Mouse (Mus musculus): ENCODE measurements around the gene Kansl3. TPM values are rescaled to one million over a fixed set of nuclear protein-coding genes. Genes with fewer than 3 reads are reported as not detected.

Gene Kansl3
- 51.8 and 56.4 TPM in 2 replicates for polyA plus RNA-seq (2012; rRNA removed)

DNA sequence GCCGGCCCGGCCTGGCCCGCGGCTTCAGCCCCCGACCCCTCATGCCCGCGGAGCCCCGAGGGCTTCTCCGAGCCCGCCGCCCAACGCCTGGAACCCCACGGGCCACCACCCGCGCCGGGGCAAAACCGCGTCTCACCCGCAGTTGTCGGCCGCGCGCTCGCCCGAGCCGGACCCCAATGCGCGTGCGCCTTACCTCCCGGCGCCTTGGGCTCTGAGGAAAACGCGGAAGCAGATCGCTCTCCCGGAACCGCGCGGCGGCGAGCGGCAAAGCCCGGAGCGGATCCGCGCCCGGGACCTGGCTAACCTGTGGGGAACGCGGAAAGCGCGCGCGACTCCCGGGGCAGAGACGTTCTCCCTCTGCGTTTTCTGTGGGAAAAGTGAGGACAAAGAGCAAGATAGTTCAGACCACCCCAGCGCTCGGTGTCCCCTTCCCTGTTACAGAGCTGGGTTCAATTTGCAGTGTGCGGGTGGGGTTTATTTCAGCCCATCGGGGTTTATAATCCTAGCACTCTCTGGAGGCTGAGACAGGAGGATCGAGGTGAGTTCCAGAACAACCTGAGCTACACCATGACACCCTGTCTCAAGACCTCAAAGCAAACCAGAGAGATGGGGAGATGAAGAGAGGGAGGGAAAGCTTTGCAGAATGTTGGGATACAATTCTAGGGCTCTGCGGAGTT is at the start of gene Kansl3:
TSS of gene Kansl3 (minus strand) at position 213 of the 677 bp plus-strand sequence.
- DNase-seq (ENCODE audit: low read depth): no peak

- DNase-seq (ENCODE audit: low read depth): no peak
Observed at GRCm38 (mm10) chr1:36404531-36404930, 35.5 kb upstream of the Kansl3 start.

DNA sequence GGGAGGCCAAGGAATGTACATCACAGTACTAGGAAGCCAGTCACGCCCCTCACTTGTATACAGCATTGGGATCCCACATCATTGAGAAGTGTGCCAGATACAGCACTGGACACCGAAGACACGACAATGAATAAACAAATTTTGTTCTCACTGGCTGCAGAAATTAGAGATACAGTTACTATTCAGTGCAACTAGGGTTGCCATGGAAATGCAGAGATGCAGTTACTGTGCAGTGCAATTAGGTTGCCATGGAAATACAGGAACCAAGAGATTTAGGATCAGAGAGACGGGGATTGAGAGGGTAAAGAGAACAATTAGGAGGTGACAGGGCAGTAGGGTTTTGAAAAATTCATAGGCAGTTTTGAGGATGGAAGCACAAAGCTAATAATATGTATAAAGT is 32.5 kb upstream of the Kansl3 start:
- DNase-seq (ENCODE audit: low read depth): no peak

- no peak for DNase-seq (ENCODE audit: low read depth)
Observed at GRCm38 (mm10) chr1:36397041-36397440, 28.1 kb upstream of the Kansl3 start.

DNA sequence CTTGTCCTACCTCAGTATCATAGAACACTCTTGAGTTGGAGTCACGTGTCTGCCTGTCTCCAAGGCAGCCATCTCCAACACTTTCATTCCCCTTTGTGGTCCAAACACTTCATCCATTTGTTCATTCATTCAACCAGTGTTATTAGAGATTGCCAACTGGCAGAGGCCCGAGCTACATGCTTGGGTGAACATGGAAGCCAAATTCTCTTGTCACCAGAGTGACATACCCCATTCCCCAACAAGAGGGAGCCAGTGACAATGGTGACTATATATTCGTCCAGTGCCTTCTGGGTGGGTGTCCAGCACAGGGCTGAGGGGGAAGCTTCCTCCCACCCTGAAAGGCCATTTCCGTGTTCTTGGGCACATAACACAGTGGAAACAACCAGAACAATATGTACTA is 10.6 kb upstream of the Kansl3 start:
- no peak for DNase-seq (ENCODE audit: low read depth)

GRCm38 (mm10) chr1:36378880-36379279 is 9.9 kb upstream of the Kansl3 start:
- no peak for DNase-seq (ENCODE audit: low read depth)

DNA sequence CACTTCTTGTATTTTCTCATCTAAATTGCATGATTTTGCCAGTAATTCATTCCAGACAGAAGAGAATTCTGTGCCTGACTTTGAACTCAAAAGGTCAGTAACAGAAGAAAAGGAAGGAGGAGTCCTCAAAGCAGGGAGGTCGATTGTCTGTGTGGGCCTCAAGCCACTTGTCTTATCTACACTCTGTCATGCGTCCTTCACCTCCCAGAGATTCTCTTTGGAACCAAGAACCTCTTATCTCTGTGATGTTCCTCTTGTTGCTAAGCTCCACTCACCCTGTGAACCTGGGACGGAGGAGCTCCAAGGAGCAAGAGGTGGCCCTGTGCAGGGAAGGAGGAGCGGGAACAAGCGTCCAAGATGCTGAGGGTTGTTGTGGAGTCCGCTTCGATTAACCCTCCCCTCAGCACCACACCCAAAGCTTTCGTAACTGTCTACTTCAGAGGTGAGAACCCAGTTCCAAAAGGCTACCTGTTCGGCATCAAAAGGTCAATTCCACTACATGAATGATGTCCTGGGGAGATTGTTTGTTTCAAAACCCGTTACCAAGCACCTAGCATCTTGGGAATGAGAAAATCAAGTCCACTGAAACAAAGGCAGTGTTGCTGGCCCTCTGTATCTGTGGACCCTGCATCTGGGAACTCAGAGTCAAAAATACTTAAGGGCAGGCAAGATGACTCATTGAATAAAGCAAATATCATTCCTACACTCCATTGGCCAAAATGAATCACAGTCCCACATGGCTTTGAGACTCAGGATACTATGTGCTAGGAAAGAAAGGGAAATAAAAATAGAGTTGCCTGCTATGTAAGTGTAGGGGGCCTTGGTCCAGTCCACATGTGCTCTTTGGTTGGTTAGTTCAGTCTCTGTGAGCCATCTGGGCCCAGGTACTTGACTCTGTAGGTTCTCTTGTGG is 3.2 kb upstream of the Kansl3 start, which contains the start of gene Fer1l5:
TSS of gene Fer1l5 (plus strand) at position 358 of the 912 bp plus-strand sequence.
- no peak for DNase-seq (ENCODE audit: low read depth)

DNA sequence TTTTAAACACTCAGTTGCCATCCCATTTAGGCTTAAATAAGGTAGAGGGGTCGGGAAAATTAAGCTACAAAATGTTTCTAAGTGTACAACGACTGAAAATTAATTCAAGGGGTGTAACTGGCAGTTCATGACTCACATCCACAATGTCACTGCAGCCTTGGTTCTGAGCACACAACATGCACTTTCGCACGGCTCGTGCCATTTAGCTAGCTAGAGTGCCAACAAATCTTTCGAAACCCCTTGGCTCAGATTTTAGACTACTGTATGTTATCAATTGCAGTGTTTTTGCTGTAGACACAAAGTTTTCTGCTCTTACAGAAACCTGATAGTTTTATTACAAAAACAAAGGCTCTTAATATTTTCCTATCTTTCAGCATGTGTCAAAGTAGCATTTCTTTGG is 1.9 kb upstream of the Kansl3 start:
- DNase-seq (ENCODE audit: low read depth): peak; percentile 30

- no peak for DNase-seq (ENCODE audit: low read depth)
Observed at GRCm38 (mm10) chr1:36368112-36368968, 641 bp downstream of the Kansl3 start.

- DNase-seq (ENCODE audit: low read depth): no peak
Observed at GRCm38 (mm10) chr1:36367698-36368097, 1.3 kb downstream of the Kansl3 start.

- no peak for DNase-seq (ENCODE audit: low read depth)
Observed at GRCm38 (mm10) chr1:36356955-36357695, 11.9 kb downstream of the Kansl3 start.

GRCm38 (mm10) chr1:36352351-36352750 is 16.6 kb downstream of the Kansl3 start:
- no peak for DNase-seq (ENCODE audit: low read depth)

DNA sequence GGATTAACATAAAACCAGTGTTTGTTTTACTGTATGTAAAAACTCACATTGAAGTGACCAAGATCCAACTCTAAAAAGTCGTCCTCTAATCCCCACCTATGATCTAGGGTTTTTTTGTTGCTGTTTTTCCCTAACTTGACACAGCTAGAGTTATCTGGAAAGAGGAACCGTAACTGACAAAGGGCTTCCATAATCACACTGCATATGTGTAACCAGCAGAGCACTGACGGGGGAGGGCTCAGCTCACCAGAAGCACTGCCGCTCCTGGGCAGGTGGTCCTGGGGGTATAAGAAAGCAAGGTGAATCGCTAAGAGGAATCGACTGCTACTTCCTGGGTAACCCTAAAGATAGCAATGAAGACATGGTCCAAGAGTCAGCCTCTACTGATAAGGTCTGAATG is 26.4 kb downstream of the Kansl3 start:
- no peak for DNase-seq (ENCODE audit: low read depth)

DNA sequence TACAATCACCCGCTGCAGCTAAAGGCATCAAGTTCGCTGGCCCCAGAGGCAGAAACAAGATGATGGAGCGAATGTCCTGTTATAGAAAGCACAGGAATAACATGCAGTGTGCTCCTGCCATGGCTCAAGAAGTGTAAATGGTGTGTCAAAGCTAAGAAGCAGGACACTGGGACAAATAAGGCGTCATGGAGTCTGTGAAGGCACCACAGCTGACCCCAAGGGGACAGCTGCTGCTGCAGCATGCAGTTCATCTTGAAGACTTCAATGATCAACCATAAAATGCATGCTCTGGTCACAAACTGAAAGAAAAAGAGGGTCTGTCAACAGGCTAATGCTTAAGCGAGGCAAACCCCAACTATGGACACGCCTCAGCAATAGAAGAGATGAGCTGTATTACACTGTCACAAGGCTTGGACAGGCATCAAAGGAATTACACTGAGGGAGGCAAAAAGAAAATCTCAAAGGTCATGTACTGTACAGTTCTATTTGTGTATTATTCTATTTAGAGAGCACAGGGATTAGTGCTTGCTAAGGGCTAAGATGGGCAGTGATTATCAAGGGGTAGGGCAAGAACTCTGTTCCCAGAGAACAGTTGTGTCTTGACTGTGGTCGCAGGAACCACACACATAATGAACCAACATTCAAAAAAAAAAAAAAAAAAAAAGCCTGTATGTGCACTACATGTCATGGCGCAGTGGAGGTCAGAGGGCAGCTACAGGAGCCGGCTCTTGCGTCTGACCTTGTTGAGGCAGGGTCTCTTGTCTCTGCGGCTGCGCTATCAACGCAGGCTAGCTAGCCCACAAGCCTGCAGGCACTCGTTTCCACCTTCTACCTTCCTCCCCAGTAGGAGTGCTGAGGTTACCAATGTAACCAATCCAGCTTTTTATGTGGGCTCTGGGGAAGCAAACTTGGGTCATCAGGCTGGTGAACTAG is 35.8 kb downstream of the Kansl3 start:
- no peak for DNase-seq (ENCODE audit: low read depth)

GRCm38 (mm10) chr1:36331743-36332142 is 37.2 kb downstream of the Kansl3 start:
- DNase-seq (ENCODE audit: low read depth): no peak

GRCm38 (mm10) chr1:36326815-36327214 is 42.2 kb downstream of the Kansl3 start:
- DNase-seq (ENCODE audit: low read depth): no peak

GRCm38 (mm10) chr1:36325900-36326321 is 43.1 kb downstream of the Kansl3 start:
- no peak for DNase-seq (ENCODE audit: low read depth)

DNA sequence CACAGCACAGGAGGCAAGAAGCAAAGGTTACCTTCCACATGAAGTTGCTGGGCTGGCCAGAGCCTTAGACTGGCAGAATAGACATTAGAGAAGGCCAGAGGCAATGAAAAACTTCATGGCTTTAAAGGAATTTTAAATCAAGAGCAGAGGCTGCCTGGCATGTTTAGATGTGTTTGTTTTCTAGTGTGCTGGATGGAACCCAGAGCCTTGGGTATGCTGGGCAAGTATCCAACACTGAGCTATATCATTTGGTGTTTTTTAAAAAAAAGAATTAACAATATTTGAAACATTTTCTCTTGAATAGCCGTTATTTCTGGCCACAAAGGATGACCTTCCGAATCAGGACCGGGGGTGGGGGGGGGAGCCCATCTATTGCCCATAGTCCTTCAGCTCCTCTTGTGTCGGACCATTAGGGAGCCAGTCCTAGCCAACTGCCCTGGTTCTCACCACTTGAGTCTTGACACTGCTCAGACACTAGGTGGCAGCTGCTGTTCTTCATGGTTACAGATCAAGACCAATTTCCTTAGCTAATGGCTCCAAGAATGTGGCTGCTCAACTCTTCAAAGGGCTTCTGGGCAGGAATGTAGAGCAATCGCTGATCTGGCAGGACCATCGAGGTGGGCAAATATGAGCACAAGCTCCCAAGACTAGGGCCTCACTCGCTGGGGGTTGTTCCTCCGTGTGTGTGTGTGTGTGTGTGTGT is 45.1 kb downstream of the Kansl3 start:
- DNase-seq (ENCODE audit: low read depth): no peak

DNA sequence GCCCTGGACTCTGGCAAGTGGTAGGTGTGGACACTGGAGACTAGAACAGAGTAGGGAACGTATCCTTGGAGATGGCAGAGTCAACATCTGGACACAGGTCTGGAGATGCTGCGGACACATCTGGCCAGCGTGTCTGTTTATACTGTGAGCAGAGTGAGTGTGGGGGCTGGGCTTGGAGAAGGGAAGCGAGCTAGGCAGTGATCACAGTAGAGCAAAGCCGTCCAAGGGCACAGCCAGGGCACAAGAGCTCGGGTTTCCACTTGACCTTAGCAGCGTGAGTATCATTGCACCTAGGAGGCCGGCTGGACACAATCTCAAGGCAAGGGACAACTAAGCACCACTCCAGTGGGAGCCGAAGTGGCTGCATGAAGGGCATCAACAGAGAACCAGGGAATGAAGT is 45.9 kb downstream of the Kansl3 start:
- no peak for DNase-seq (ENCODE audit: low read depth)

Measured in gonadal fat pad, adult 2 months (tissue).